Mouse (Mus musculus) heart, adult 9 months (tissue): Measurements from ENCODE around the gene Ube2v1.
"Not testable (repeated sequence)": the region's sequence is repeated elsewhere in the genome, so short reads cannot be mapped to it uniquely, and the experiment has no call there.

Source experiments
- DNase-seq, 2 experiments: peaks; one replicate each; pipeline ENCODE4 v3.0.0; 2022; ENCODE audit warnings: low spot score in 2 of 2

The Ube2v1 gene

GRCm38 (mm10) chr2:167654911-167655600, 23.2 kb upstream of the Ube2v1 start:
- DNase-seq: no peak

DNA sequence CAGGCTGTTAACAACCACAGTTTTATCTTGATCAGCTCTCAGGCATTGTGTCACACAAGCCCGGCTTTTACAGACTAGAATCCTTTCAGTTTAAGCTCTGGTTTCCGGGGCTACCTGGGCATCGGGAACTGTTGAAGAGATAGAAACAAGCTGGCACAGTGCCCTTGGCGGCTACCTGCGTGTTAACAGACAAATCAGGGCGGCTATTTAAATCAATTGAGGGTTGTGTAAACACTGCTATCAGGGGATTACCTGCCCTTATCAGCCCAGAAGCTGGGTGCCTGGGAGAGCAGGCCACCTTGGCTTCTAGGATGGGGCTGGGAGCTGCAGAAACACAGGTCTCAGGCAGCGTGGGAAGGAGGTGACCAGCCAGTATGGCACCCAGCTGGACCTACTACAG, 20.8 kb upstream of the Ube2v1 start:
- no peak for DNase-seq

GRCm38 (mm10) chr2:167651622-167652021, 19.7 kb upstream of the Ube2v1 start:
- DNase-seq: no peak

- DNase-seq: no peak
Measured at GRCm38 (mm10) chr2:167649290-167650032, 17.6 kb upstream of the Ube2v1 start.

DNA sequence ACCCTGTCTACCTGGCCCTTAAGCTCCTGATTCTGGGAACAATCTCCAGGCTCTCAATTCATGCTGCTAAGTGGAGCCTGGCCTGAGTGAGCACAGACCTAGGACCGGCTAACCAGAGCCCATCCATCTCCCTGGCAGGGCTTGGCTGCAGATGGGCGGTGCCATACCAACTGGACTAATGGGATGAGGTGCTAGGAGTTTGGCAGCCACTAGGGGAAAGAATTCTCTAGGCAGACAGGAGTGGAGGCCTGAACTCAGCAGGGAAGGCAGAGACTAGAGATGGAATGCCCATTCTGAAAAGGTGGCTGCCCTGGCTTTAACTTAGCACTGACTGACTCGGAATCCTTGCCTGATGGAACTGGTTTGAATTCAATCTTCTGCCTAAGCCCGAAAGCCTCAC, 14.5 kb upstream of the Ube2v1 start:
- no peak for DNase-seq

- not testable (repeated sequence) for DNase-seq
Measured at GRCm38 (mm10) chr2:167643356-167644052, 11.6 kb upstream of the Ube2v1 start.

GRCm38 (mm10) chr2:167642164-167642563, 10.3 kb upstream of the Ube2v1 start:
- DNase-seq: no peak

DNA sequence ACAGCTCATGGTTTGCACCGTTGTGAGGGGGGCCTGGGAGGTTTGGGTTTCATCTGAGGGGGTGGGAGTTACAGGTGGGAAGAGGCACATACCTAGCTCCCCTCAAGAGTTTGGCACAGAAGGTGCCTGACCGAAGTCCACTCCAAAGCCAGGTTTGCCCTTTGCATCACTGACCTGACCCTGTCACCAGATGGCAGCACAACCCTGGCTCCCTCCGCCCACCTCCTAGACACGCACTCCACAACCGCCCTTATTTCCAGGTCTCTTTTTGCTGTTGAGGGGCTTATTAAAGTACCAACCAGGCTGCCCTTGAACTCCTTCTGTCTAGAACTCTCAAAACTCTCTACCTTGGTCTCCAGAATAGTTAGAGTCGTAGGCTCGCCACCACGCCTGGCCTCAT, 9.4 kb upstream of the Ube2v1 start:
- DNase-seq: peak in 1 of 2 experiments; percentile 45

- no peak for DNase-seq
Measured at GRCm38 (mm10) chr2:167640279-167640678, 8.4 kb upstream of the Ube2v1 start.

DNA sequence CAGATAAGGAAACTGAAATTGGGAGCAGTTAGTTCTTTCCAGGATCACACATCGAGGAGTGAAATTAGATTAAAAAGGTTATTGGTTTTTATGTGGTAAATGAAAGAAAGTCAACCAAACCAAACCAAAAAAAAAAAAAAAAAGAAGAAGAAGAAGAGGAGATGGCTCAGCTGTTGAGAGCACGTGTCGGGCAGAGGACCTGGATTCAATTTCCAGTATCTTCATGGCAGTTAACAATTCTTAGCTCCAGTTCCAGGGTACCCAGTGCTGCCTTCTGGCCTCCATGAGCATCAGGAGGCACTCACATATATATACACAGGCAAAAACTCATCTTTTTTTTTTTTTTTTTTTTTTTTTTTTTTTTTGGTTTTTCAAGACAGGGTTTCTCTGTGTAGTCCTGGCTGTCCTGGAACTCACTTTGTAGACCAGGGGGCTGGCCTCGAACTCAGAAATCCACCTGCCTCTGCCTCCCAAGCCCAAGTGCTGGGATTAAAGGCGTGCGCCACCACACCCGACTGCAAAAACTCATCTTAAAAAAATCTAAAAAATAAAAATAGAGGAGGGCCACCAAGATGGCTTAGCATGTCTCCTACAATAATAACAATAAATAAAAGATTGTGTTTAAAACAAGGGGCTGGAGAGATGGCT, 3.1 kb upstream of the Ube2v1 start:
- no peak for DNase-seq

- DNase-seq: peak; percentile 93 to 97
Measured at GRCm38 (mm10) chr2:167634338-167634770, 2.5 kb upstream of the Ube2v1 start.

GRCm38 (mm10) chr2:167633537-167633872, 1.6 kb upstream of the Ube2v1 start:
- DNase-seq: no peak

DNA sequence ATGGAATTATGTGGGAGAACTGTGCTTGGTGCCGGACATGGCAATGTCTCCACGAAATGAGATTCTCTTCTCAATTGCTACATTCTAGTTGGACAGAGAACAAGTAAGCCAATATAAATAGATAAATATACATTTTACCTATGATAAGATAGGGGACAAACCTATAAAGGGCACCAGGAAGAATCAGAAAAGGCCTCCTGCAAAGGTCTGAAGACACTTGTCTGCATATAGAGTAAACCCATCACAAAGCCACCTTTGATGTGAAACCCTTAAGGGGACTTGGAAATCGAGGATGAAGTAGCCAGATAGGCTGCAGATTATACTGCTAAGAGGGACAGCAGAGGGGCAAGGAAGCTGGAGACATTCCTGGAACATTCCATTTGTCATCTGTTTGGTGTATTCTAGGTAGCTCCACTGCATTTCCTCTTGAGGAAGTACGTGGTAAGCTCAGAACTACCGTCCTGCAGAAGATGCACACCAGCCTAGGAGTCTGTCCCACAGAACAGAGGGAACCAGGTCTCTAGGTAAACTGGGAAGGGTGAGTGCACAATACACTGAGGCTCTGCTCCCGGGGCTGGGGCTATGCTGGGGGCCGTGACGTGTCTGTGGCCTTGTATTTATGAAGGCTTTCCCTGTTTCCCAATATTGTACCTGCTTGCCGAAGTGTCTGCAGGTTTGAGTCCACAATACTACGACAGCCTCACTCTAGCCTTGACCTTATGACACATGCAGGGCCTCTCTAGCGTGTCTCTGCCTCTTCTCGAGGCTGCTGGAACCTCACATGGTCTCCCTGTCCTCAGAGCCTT, 1.0 kb upstream of the Ube2v1 start:
- DNase-seq: no peak

- peak in 1 of 2 experiments; percentile 37 for DNase-seq
Measured at GRCm38 (mm10) chr2:167631181-167631590, 709 bp downstream of the Ube2v1 start.

DNA sequence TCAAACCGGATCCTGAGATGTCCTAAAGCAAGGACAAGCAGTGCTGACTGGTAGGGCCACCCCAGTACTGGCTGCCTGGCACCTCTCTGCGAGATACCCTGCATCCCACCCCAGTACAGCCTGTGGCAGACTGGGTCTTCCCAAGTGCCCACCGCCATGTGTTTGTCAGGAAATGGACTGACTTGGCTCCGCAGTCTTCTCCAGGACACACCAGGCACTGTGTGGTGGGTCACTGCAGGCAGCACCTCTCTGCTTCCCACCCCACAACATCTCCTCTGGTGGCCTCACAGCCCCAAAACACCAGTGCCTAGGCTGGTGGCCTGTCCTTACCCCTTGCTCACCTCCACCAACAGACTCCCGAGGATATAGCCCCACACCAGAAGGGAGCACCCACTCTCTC, 1.5 kb downstream of the Ube2v1 start:
- no peak for DNase-seq

DNA sequence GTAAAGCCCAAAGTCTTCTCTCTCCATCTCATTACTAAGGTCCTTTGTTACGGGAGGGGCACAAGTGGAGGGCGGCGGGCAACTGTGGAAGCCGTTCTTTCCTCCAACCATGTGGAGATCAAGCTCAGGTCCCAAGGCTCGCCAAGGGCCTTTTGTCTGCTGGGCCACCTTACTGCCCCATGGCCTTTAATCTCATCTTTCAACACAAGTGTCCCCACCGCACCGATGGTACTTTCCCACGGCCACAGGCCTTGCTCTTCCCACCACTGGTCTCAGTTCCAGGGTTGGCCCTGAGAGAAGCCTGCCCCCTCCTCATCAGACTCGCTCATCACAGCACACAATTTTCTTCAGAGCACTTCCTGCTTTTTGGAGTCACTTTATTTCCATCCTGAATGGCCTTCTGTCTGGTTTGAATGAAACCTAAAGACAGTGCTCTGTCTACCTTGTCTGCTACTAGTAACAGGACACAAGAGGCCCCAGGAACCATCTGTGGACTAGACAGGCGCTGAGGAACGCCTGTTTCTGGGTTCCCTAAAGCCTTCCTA, 2.2 kb downstream of the Ube2v1 start:
- no peak for DNase-seq

- DNase-seq: peak; percentile 31 to 54
Measured at GRCm38 (mm10) chr2:167628872-167629271, 3.0 kb downstream of the Ube2v1 start.

GRCm38 (mm10) chr2:167627019-167627418, 4.9 kb downstream of the Ube2v1 start:
- DNase-seq: no peak

- no peak for DNase-seq
Measured at GRCm38 (mm10) chr2:167625670-167626069, 6.2 kb downstream of the Ube2v1 start.

DNA sequence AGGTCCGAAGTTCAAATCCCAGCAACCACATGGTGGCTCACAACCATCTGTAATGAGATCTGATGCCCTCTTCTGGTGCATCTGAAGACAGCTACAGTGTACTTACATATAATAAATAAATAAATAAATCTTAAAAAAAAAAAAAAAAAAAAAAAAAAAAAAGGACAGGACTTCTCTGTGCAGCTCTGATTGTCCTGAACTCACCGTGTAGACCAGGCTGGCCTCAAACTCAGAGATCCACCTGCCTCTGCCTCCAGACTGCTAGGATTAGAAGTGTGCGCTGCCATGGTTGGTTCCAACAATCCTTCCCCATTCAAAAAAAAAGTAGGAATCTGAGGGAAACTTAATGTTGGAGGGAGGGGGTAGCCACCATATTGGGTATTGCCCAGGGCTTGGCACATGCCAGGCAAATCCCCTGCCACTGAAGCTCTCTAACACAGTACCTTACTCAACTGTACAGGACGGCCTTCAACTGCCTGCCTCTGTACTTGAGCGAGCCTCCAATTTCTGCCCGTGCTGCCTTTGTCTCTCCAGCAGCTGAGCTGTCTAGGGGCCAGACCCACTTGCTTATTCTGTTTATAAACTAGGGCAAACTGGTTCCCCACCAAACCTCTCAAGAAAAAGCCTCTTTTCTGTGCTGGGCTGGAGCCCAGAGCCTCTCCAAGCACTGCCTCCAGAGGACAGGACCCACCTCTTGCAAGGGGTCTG, 7.4 kb downstream of the Ube2v1 start:
- DNase-seq: no peak
